Mouse (Mus musculus) layer of hippocampus, postnatal 25 days (tissue): ENCODE measurements around the gene Olfr735. TPM values are rescaled to one million over a fixed set of nuclear protein-coding genes. Genes with fewer than 3 reads are reported as not detected.

Experiments
- DNase-seq, 2 experiments: peaks; one replicate each; pipeline ENCODE4 v3.0.0; 2022; ENCODE audit warnings: mixed read lengths in 2 of 2, low spot score in 1 of 2; ENCODE audit errors: extremely low spot score in 1 of 2
- total RNA-seq, 2 experiments: library from RNA; stranded (reverse); gene quantifications; 2 replicates each; pipeline ENCODE4 v1.2.3; 2021

Gene Olfr735
- total RNA-seq, result not detected

GRCm38 (mm10) chr14:50348796-50349195, at the start of gene Olfr735:
Olfr735 (minus strand) TSS chr14:50348872.
- no peak for DNase-seq

GRCm38 (mm10) chr14:50380863-50381262, 32.2 kb upstream of the Olfr735 start, which contains the start of gene Olfr736:
Olfr736 (plus strand) TSS chr14:50381163.
- no peak for DNase-seq

GRCm38 (mm10) chr14:50363561-50363960, 14.9 kb upstream of the Olfr735 start:
- no peak for DNase-seq

GRCm38 (mm10) chr14:50360480-50360879, 11.8 kb upstream of the Olfr735 start:
- no peak for DNase-seq

- no peak for DNase-seq
These were observed 8.9 kb upstream of the Olfr735 start, which contains the start of gene Tlr11 for GRCm38 (mm10) chr14:50357593-50357992. Tlr11 (plus strand) TSS chr14:50357914.

GRCm38 (mm10) chr14:50356725-50357124, 8.1 kb upstream of the Olfr735 start:
- DNase-seq, result no peak

- DNase-seq, result peak in 1 of 2 experiments; percentile 9
These were observed 3.8 kb upstream of the Olfr735 start for GRCm38 (mm10) chr14:50352438-50352837.

- no peak for DNase-seq
These were observed 22.0 kb downstream of the Olfr735 start, which contains the start of gene Olfr734 for GRCm38 (mm10) chr14:50326661-50327060. Olfr734 (minus strand) TSS chr14:50326761.

GRCm38 (mm10) chr14:50301422-50301821, 47.2 kb downstream of the Olfr735 start, which contains the start of gene Olfr733:
Olfr733 (minus strand) TSS chr14:50301522.
- no peak for DNase-seq

Other genes starting within 250 kb of the Olfr735 start
- not detected for gene Olfr727, start 225.7 kb downstream of the Olfr735 start, total RNA-seq
- not detected for gene Olfr728, start 206.2 kb downstream of the Olfr735 start, total RNA-seq
- not detected for gene Olfr729, start 196.0 kb downstream of the Olfr735 start, total RNA-seq
- not detected for gene Olfr730, start 160.7 kb downstream of the Olfr735 start, total RNA-seq
- not detected for gene Olfr731, start 107.0 kb downstream of the Olfr735 start, total RNA-seq
- not detected for gene Olfr732, start 64.7 kb downstream of the Olfr735 start, total RNA-seq
- gene Olfr733, start 47.4 kb downstream of the Olfr735 start, total RNA-seq, result not detected
- not detected for gene Olfr734, start 22.1 kb downstream of the Olfr735 start, total RNA-seq
- not detected for gene Tlr11, start 9.0 kb upstream of the Olfr735 start, total RNA-seq
- gene Olfr736, start 32.3 kb upstream of the Olfr735 start, total RNA-seq, result not detected
- gene Olfr738, start 58.7 kb upstream of the Olfr735 start, total RNA-seq, result not detected
- not detected for gene Olfr739, start 69.8 kb upstream of the Olfr735 start, total RNA-seq
- gene Olfr740, start 96.7 kb upstream of the Olfr735 start, total RNA-seq, result not detected
- not detected for gene Olfr741, start 123.9 kb upstream of the Olfr735 start, total RNA-seq
- not detected for gene Olfr742, start 154.7 kb upstream of the Olfr735 start, total RNA-seq
- gene Olfr743, start 173.0 kb upstream of the Olfr735 start, total RNA-seq, result not detected